Mouse (Mus musculus) CD4-positive helper T cell, adult 2 months (primary cell): ENCODE data around the gene Aldh1a1.
"Not testable (repeated sequence)": the region's sequence is repeated elsewhere in the genome, so short reads cannot be mapped to it uniquely, and the experiment has no call there.

Source experiments
- DNase-seq: peaks from one replicate; pipeline ENCODE4 v3.0.0-alpha.2; 2012; ENCODE audit warnings: low read depth, missing footprints, low spot score

Gene Aldh1a1

DNA sequence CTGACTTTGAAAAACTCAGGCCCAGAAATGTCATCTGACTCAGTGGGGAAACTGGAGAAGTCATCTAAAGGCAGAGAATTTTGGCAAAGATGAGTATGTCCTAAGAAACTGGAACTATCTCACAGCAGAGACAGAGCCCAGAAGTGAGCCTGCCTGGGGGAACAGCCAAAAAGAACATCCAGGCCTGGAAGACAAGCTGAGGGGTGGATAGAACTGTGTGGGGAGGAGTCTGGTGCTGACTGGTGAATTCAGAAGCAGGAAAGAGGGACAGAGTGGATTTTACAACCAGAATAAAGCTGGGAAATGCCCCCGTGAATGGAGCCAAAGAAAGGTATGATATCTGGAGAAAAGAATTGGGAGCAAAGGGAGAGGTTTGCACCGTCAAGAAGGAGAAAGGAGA, at the start of gene Aldh1a1:
Aldh1a1 (plus strand) TSS at position 225 of the 400 bp plus-strand sequence.
- DNase-seq, result no peak

- DNase-seq, result no peak
Measured at GRCm38 (mm10) chr19:20447807-20448206, 44.7 kb upstream of the Aldh1a1 start.

DNA sequence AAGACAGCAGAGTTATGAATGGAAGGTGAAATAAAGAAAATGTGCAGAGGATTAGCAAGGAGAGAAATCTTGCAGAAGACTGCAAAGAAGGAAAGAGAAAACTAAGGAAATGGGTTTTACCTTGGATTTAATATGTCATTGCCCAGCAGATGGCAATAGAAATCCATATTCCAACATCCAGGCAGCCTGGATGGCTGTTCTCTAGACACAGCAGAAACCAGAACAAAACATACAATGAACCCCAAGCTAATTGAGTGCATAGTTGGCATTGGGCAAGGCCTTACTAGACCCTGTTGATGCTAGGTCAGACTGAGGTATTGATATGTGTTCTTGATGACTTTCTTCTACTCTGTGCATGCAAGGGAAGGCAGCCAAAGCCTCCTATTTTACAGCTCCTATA, 43.0 kb upstream of the Aldh1a1 start:
- no peak for DNase-seq

- no peak for DNase-seq
Measured at GRCm38 (mm10) chr19:20451045-20451444, 41.5 kb upstream of the Aldh1a1 start.

DNA sequence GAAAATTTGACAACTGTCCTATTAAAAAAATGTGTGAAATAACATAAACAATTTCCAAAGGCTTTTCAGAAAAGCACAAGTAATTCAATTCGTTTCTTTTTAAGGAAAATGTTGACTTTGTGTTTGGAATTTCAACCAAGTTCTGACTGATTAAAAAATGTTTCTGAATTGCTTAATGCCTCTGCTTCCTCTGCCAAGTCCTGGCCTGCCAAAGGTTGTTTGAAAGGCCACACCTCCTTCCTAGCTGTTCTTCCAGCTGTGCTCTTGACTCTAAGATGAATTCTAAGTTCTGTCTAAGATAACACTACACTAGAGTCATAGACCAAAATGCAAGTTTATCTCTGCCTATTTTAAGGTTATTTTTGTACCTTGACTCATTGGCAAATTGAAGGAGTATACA, 8.0 kb upstream of the Aldh1a1 start:
- no peak for DNase-seq

- no peak for DNase-seq
Measured at GRCm38 (mm10) chr19:20491950-20492349, 565 bp upstream of the Aldh1a1 start.

- no peak for DNase-seq
Measured at GRCm38 (mm10) chr19:20496476-20496875, 4.0 kb downstream of the Aldh1a1 start.

DNA sequence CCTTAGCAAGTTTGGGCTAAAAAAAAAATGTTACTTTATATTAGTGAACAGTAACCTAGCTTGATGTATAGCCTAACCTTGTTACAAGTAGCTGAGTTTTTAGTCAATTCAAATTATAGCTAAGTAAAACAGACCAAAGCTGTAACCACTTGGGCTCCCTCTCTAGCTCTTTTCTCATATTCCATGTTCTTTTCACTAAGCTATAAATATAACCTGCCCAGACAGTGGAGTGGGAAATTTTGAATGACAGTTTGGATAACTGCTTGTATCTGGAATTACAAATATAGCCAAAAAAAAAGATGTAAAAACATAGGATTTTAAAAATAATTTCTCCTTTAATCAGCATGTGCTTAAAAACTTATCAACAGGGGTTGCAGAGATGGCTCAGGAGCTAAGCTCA, 12.8 kb downstream of the Aldh1a1 start:
- no peak for DNase-seq

GRCm38 (mm10) chr19:20506936-20507615, 14.6 kb downstream of the Aldh1a1 start:
- DNase-seq, result no peak

- no peak for DNase-seq
Measured at GRCm38 (mm10) chr19:20508609-20509008, 16.1 kb downstream of the Aldh1a1 start.

- no peak for DNase-seq
Measured at GRCm38 (mm10) chr19:20511971-20512370, 19.5 kb downstream of the Aldh1a1 start.

DNA sequence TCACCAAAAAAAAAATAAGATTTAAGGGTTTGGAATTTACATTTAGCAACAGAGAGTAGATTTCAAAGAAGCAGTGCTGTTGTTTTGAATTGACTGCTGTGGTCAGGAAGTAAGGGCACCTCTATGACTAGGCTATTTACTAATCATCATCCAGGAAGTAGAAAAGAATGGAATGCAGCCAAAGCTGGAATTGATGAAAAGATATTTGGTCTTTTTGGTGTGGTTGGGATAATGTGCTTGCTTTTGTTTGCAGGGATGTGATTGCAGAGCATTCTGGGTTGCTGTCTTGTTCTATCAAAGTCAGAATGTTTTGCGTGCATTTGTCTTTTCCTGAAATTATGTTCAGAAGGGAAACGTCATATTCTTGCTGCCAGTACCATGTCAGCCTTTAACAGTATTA, 20.7 kb downstream of the Aldh1a1 start:
- DNase-seq, result no peak

DNA sequence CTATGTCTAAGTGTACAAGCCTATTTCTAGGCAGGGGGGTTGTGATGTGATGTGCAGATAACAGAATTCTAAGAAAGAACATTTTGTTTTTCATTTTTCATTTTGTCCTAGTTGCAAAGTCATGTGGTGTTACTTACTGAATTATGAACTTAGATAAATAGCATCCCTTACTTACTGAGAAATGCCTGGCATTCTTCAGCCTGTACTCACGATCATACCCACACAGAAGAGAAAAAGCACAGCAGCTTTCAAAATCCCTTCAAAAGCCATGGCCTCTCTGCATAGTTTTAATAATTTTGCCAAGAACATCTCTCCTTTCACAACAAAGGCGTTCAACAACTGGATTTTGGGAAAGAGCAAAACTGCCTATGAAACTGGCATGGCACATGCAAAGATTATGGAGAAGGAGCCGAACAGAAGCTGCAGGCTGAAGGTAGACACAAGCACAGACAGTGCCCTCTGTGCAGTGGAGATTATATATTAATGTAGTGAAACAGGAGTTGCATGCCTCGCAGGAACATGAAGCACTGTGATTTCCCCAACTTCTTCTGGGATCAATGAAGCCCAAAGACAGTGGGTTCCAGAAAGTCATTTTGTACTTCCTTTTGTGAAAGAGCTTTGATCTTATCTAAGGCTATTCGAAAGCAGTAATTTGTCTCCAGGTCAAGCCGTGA, 21.3 kb downstream of the Aldh1a1 start:
- DNase-seq, result no peak

DNA sequence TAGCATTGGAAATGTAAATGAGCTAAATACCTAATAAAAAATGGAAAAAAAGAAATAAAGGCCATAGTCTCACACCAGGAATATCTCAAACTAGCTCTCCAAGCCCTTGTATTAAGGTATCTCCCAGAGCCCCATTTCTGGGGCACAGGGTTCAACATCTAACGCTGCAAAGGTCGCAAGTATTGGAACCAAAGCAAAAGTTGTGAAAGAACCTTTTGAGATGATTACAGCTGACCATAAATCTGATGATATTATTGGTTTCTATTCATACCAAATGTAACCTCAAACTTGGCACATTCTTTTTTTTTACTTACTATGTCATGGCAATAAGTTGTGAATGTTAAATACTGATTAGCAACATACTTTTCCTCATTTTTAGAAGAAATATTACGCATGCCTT, 24.0 kb downstream of the Aldh1a1 start:
- DNase-seq, result no peak

DNA sequence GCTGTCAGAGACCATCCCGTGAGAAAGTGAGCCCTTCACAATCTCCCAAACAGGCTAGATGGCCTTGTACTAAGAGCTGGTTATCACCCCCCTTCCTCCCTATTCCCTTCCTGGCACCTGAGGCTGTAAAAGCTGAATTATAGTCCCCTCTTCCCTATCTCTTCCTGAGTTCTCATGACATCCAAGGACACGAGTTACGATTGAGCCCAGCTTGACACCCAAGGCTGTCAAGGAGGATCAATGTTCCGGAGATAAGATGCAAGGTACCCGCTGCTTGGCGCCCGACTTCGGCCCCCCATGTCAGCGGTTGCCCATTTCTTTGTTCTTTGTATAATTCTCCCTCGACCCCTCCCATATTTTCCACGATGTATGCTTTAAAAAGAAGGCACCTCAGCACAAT, 36.6 kb downstream of the Aldh1a1 start:
- not testable (repeated sequence) for DNase-seq

GRCm38 (mm10) chr19:20529921-20530696, 37.6 kb downstream of the Aldh1a1 start:
- DNase-seq, result no peak

DNA sequence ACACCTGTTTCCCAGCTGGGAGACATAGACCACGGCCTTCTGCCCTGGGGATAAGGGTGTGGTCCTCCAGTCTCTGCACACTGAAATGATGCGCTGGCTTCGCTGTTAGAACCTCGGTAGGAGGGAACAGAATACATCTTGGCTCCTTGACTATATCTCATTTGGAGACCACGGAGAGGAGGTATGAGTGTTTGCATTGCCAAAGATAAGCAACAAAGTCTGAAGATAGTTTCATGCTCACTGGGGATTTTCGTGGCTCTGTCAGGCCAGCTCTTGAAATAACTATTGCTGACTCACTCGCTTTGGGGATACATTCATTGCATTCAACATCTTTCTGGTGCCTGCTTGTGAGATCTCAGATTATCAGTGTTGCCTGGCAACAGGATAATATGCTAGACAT, 44.0 kb downstream of the Aldh1a1 start:
- no peak for DNase-seq

DNA sequence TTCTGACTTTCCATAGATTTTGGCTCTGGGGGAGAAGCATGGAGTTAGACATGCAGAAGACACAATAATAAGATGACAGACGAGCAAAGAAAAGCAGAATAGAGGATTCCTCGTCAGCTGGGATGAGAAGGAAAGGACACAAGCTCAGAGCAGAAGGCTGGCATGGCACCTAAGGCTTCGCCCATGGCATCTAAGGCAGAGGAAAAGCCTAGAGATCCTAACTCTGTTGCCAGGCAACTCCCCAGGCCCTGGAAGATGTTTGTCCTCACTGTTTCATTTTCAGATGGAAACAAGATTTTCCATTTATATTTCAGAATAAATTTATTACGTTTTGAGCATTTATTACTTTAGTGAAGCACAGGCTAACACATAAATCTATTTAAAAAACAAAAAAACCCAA, 48.5 kb downstream of the Aldh1a1 start:
- no peak for DNase-seq

DNA sequence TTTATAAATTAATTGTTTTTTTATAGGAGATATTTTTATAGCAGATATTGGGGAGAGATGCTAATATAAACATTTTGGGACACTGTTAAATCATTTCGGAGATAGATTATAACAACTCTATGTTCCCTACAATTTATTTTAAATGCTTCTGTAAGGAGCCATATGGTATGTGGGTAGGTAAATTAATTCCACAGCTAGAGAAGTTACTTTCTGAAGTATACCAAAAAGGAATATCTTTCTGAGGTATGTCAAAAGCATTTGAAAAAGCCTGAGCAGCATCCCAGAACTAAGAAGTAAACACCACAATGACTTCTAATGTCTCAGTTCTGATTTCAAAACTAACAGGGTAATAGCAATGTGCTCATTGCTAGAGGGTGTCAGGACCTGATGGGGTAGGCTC, 49.4 kb downstream of the Aldh1a1 start:
- DNase-seq, result no peak

GRCm38 (mm10) chr19:20543816-20544215, 51.3 kb downstream of the Aldh1a1 start:
- DNase-seq, result no peak

- DNase-seq, result no peak
Measured at GRCm38 (mm10) chr19:20544941-20545340, 52.4 kb downstream of the Aldh1a1 start.

- DNase-seq, result no peak
Measured at GRCm38 (mm10) chr19:20547025-20547424, 54.5 kb downstream of the Aldh1a1 start.

DNA sequence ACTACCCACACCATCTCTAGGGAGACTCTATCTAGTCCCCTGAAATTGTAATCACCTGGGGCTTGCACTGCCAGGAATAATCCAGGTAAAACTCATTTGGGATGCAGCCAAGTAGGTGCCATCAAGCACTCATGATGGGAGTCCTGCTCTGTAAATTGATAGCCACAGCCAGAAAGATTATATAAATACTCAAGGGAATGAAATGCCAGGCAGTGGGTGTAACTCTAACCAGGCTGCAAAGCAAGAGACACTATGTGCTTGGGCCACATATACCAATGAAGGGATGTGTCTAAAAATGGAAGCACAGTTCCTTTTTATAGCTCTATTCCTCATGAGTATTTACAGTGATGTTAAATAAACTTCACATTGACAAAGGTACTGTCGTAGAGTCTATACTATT, 56.9 kb downstream of the Aldh1a1 start:
- no peak for DNase-seq
